Mouse (Mus musculus) megakaryocyte, adult 5-6 weeks (primary cell): ENCODE data around the gene Olfr1390. TPM values are rescaled to one million over a fixed set of nuclear protein-coding genes. Genes with fewer than 3 reads are reported as not detected.
"Not testable (repeated sequence)": the region's sequence is repeated elsewhere in the genome, so short reads cannot be mapped to it uniquely, and the experiment has no call there.

Experiments used
- ATAC-seq: 2 replicates; pipeline ENCODE4 v1.8.0; 2016; ENCODE audit warnings: mild to moderate bottlenecking, inconsistent platforms; ENCODE audit not compliant: poor library complexity, severe bottlenecking
- total RNA-seq, 2 experiments: library from RNA; stranded (forward) in 1 of 2; stranded (reverse) in 1 of 2; fragments of 153-499, 151-499 nt in 1 of 2; fragments of 221-1000, 200-1000 nt in 1 of 2; gene quantifications; 2 replicates each; pipeline versions ENCODE4 v1.2.3 to v1.2.4; 2015 to 2017

Gene Olfr1390
- not detected in 2 replicates for total RNA-seq (2015)
- not detected in 2 replicates for total RNA-seq (2017)

- no peak for ATAC-seq
Measured at GRCm38 (mm10) chr11:49334888-49335287, at the start of gene Olfr1390. Gene Olfr1390, plus strand, starts transcription at chr11:49335188.

GRCm38 (mm10) chr11:49287251-49287650 is 47.7 kb upstream of the Olfr1390 start:
- no peak for ATAC-seq

DNA sequence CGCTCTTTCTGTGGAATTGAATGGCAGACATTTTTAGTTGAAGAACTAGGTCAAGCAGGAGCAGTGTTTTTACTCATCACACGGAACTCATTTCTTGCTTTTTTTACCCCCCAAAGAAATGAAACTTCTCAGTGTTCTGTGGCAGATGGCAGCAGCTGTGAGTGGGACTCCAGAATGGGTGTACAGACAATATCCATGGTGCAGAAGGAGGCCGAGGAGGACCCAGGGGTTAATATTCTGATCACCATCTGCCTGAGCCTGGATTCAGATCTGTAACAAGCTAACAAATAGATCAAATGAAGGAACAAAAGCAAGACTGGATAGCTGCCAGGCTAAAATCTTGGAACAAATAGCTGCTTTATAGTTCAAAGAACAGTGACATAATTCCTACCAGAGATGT is 42.2 kb upstream of the Olfr1390 start:
- no peak for ATAC-seq

DNA sequence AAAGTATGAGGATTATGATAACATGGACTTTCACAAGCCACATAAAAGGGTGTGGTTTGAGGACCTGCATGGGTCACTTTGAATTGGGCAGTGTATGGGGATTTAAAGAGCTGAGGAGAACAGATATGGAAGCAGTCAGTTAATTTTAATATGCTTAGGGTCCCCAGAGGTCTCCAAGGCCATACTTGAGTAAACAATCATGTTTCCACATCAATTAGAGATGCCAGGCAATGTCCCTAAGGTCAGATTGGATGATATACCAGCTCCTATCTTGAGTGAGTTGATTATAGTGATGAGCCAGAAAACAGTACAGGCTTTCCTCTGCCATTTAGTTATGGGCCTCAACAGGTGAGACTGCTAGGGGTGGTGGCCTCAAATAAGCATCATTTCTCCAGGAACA is 30.5 kb upstream of the Olfr1390 start, which contains the start of gene Olfr10:
Olfr10 (plus strand) TSS at position 301 of the 400 bp plus-strand sequence.
- no peak for ATAC-seq

DNA sequence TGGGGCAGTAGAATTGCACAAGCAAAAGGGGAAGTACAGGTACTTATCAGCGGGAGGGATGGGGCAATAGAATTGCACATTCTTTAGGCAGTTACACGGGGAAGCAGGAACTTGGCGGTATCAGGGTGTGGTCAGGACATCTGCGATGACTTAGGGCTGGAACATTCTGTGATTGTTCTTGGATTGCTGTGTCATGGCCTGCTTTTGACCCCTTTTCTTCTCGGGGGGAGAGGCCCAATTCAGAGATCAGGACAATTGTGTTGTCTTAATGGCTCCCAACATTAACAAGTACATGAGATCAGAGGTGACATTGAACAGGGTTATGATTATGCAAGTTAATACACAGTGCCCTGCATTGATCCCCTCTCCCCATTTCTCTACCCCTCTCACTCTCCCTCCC is 26.4 kb upstream of the Olfr1390 start:
- ATAC-seq, result not testable (repeated sequence)

DNA sequence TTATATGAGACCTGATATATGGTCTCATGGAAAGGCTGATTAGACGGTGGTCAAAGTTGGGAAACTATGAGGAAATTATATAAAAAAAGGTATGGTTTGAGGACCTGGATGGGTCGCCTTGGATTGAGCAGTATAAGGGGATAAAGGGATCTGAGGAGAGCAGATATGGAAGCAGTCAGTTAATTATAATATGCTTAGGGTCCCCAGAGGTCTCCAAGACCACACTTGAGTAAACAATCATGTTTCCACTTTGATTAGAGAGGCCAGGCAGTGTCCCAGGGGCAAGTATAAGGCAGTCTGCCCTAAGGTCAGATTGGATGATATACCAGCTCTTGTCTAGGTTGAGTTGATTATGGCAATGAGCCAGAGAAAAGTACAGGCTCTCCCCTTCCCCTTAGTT is 12.5 kb upstream of the Olfr1390 start, which contains the start of gene Olfr1391:
Olfr1391 (plus strand) TSS at position 301 of the 400 bp plus-strand sequence.
- no peak for ATAC-seq

- no peak for ATAC-seq
Measured at GRCm38 (mm10) chr11:49326726-49327125, 8.3 kb upstream of the Olfr1390 start.

DNA sequence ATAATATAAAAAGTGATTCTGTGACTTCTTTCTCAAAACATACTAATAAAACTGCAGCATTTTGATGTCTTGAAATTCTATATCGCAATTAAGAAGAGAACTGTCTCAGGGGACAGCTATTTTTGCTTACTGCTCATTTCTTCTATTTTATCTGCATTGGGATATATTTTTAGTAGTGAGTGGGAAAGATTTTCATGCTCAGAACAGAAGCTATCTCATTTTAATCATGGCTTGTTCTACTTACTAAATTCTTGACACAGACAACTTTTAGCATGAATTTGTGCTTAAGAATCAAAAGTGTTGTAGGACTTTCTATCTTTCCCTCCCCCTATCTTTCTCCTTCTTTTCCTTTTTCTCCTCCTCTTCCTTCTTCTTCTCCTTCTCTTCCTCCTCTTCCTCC is 5.3 kb upstream of the Olfr1390 start:
- ATAC-seq, result no peak

DNA sequence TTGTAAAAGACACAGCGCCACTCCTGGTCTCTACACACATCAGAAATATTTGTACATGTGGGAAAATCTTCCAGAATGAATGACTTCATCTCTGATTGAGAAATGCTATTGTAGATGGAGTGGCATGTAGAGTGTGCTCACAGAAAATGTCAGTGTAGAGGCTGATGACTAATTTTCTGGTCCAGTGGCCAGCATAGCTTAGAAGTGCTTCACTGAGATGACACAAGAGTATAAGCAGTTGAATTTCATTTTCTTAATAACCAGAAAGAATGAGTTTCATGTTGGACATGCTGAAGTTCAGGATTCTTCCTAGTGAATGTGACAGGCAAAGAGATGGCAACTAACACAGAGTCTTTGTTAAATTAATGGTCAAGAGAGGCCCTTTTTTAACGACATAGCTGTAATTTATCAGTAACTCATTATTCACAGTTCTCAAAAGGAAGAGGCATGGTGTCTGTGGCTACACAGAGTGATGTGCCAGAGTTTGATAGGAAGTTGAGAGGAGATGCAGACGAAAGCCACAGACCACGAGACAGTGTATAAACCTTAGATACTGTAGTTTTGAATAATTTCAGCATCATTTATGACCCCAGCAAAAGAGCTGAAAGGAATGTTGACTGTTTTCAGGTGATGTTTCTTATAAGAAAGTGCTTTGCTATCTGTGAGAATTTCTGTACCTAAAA is 2.3 kb downstream of the Olfr1390 start:
- ATAC-seq, result no peak

GRCm38 (mm10) chr11:49383133-49383532 is 48.1 kb downstream of the Olfr1390 start:
- ATAC-seq, result no peak

- not testable (repeated sequence) for ATAC-seq
Measured at GRCm38 (mm10) chr11:49386118-49386517, 51.1 kb downstream of the Olfr1390 start.

Other genes with a start within 250 kb of the Olfr1390 start
- gene Olfr1396, start 220.3 kb upstream of the Olfr1390 start, total RNA-seq (2015), result not detected in 2 replicates
- not detected in 2 replicates for gene Olfr1396, start 220.3 kb upstream of the Olfr1390 start, total RNA-seq (2017)
- gene Olfr1395, start 192.9 kb upstream of the Olfr1390 start, total RNA-seq (2015), result not detected in 2 replicates
- not detected in 2 replicates for gene Olfr1395, start 192.9 kb upstream of the Olfr1390 start, total RNA-seq (2017)
- gene Olfr1394, start 180.8 kb upstream of the Olfr1390 start, total RNA-seq (2015), result not detected in 2 replicates
- not detected in 2 replicates for gene Olfr1394, start 180.8 kb upstream of the Olfr1390 start, total RNA-seq (2017)
- 1.6 and 1.7 TPM in 2 replicates for gene Btnl9, start 148.0 kb upstream of the Olfr1390 start, total RNA-seq (2015)
- 2.3 and 4.2 TPM in 2 replicates for gene Btnl9, start 148.0 kb upstream of the Olfr1390 start, total RNA-seq (2017)
- gene Zfp62, start 131.9 kb upstream of the Olfr1390 start, total RNA-seq (2015), result 46.3 and 59.7 TPM in 2 replicates
- 59.0 and 80.3 TPM in 2 replicates for gene Zfp62, start 131.9 kb upstream of the Olfr1390 start, total RNA-seq (2017)
- gene Mgat1, start 91.0 kb upstream of the Olfr1390 start, total RNA-seq (2015), result 33.6 and 36.0 TPM in 2 replicates
- 42.6 and 42.9 TPM in 2 replicates for gene Mgat1, start 91.0 kb upstream of the Olfr1390 start, total RNA-seq (2017)
- gene Olfr1393, start 56.9 kb upstream of the Olfr1390 start, total RNA-seq (2015), result not detected in 2 replicates
- not detected in 2 replicates for gene Olfr1393, start 56.9 kb upstream of the Olfr1390 start, total RNA-seq (2017)
- gene Olfr1392, start 49.9 kb upstream of the Olfr1390 start, total RNA-seq (2015), result 0.84 TPM in 1 of 2 replicates, not detected in the other
- gene Olfr1392, start 49.9 kb upstream of the Olfr1390 start, total RNA-seq (2017), result not detected in 2 replicates
- not detected in 2 replicates for gene Olfr10, start 30.4 kb upstream of the Olfr1390 start, total RNA-seq (2015)
- not detected in 2 replicates for gene Olfr10, start 30.4 kb upstream of the Olfr1390 start, total RNA-seq (2017)
- gene Olfr1391, start 12.4 kb upstream of the Olfr1390 start, total RNA-seq (2015), result not detected in 2 replicates
- not detected in 2 replicates for gene Olfr1391, start 12.4 kb upstream of the Olfr1390 start, total RNA-seq (2017)
- not detected in 2 replicates for gene Olfr1389, start 87.9 kb downstream of the Olfr1390 start, total RNA-seq (2015)
- gene Olfr1389, start 87.9 kb downstream of the Olfr1390 start, total RNA-seq (2017), result not detected in 2 replicates
- 0.13 TPM in 1 of 2 replicates, not detected in the other for gene Olfr1388, start 101.4 kb downstream of the Olfr1390 start, total RNA-seq (2015)
- gene Olfr1388, start 101.4 kb downstream of the Olfr1390 start, total RNA-seq (2017), result 0.29 and 0.65 TPM in 2 replicates
- gene Olfr1387, start 120.2 kb downstream of the Olfr1390 start, total RNA-seq (2015), result not detected in 2 replicates
- not detected in 2 replicates for gene Olfr1387, start 120.2 kb downstream of the Olfr1390 start, total RNA-seq (2017)
- not detected in 2 replicates for gene Olfr1386, start 129.9 kb downstream of the Olfr1390 start, total RNA-seq (2015)
- gene Olfr1386, start 129.9 kb downstream of the Olfr1390 start, total RNA-seq (2017), result not detected in 2 replicates
- not detected in 2 replicates for gene Olfr1385, start 153.9 kb downstream of the Olfr1390 start, total RNA-seq (2015)
- not detected in 2 replicates for gene Olfr1385, start 153.9 kb downstream of the Olfr1390 start, total RNA-seq (2017)
- gene Olfr1384, start 171.5 kb downstream of the Olfr1390 start, total RNA-seq (2015), result not detected in 2 replicates
- gene Olfr1384, start 171.5 kb downstream of the Olfr1390 start, total RNA-seq (2017), result not detected in 2 replicates
- gene Olfr1383, start 184.5 kb downstream of the Olfr1390 start, total RNA-seq (2015), result not detected in 2 replicates
- not detected in 2 replicates for gene Olfr1383, start 184.5 kb downstream of the Olfr1390 start, total RNA-seq (2017)
- not detected in 2 replicates for gene Olfr1382, start 193.1 kb downstream of the Olfr1390 start, total RNA-seq (2015)
- gene Olfr1382, start 193.1 kb downstream of the Olfr1390 start, total RNA-seq (2017), result not detected in 2 replicates
- not detected in 2 replicates for gene Olfr1381, start 208.3 kb downstream of the Olfr1390 start, total RNA-seq (2015)
- not detected in 2 replicates for gene Olfr1381, start 208.3 kb downstream of the Olfr1390 start, total RNA-seq (2017)
- not detected in 2 replicates for gene Olfr1380, start 221.7 kb downstream of the Olfr1390 start, total RNA-seq (2015)
- gene Olfr1380, start 221.7 kb downstream of the Olfr1390 start, total RNA-seq (2017), result not detected in 2 replicates